Mouse (Mus musculus) heart, postnatal 0 days (tissue): ENCODE results near the gene Casp8.
"Not testable (repeated sequence)": the region's sequence is repeated elsewhere in the genome, so short reads cannot be mapped to it uniquely, and the experiment has no call there.

Experiments used
- CTCF ChIP-seq: IDR thresholded peaks from 2 replicates; pipeline ENCODE4 v1.5.1; 2016; ENCODE audit warnings: antibody characterized with exemption, control low read depth, low read depth
- EP300 ChIP-seq: IDR thresholded peaks from 2 replicates; pipeline ENCODE4 v1.6.1; 2016; ENCODE audit warnings: antibody characterized with exemption, low read depth

GRCm38 (mm10) chr1:58761391-58762275 lies 33.5 kb upstream of the Casp8 start:
- TF ChIP-seq CTCF = peak; percentile 33; the same call in 1 of the 2 replicates
- TF ChIP-seq EP300 = not testable (repeated sequence)
